Mouse (Mus musculus) intestine, embryonic 15.5 days (tissue): ENCODE data around the gene Ptgis. TPM values are rescaled to one million over a fixed set of nuclear protein-coding genes. Genes with fewer than 3 reads are reported as not detected.

Experiments used
- ATAC-seq: fragments of 200-750 bp; cut with Nextera tagmentation; 2 replicates; pipeline ENCODE4 v1.8.0; 2017; ENCODE audit warnings: moderate TSS enrichment, moderate library complexity
- H3K27ac ChIP-seq: fragments of 300-500 bp; sonication (generic); 2 replicates; pipeline ENCODE4 v1.5.1; 2015; ENCODE audit warnings: mild to moderate bottlenecking, inconsistent platforms
- H3K27me3 ChIP-seq: fragments of 300-500 bp; sonication (generic); replicated peaks from 2 replicates; pipeline ENCODE4 v1.6.1; 2015; ENCODE audit warnings: inconsistent platforms
- H3K36me3 ChIP-seq: fragments of 300-500 bp; sonication (generic); 2 replicates; pipeline ENCODE4 v1.6.1; 2015; ENCODE audit warnings: inconsistent platforms
- H3K4me1 ChIP-seq: fragments of 300-500 bp; sonication (generic); replicated peaks from 2 replicates; pipeline ENCODE4 v1.6.1; 2015; ENCODE audit warnings: inconsistent platforms
- H3K4me2 ChIP-seq: fragments of 300-500 bp; sonication (generic); replicated peaks from 2 replicates; pipeline ENCODE4 v1.6.1; 2015; ENCODE audit warnings: mild to moderate bottlenecking, inconsistent platforms
- H3K4me3 ChIP-seq: fragments of 300-500 bp; sonication (generic); replicated peaks from 2 replicates; pipeline ENCODE4 v1.5.1; 2015; ENCODE audit warnings: inconsistent platforms
- H3K9ac ChIP-seq: fragments of 300-500 bp; sonication (generic); 2 replicates; pipeline ENCODE4 v1.6.1; 2015; ENCODE audit warnings: inconsistent platforms
- H3K9me3 ChIP-seq: fragments of 300-500 bp; sonication (generic); 2 replicates; pipeline ENCODE4 v1.6.1; 2016; ENCODE audit warnings: inconsistent platforms
- WGBS: fragments of 180-500 bp; shearing (Covaris S2); methylation state at CpG from one replicate; pipeline ENCODE4 v1.1.7; 2015; 5-methylcytosine and 5-hydroxymethylcytosine counted together
- polyA plus RNA-seq: library from polyadenylated mRNA; unstranded; fragments of >200 nt; fragmentation: Nextera tagmentation; extraction: Ambion mirVana; gene quantifications from 2 replicates; pipeline ENCODE4 v1.2.1, GENCODE M21; 2015

Gene Ptgis
- polyA plus RNA-seq, 1 experiment from 2014 or later = 13.4 TPM

- ATAC-seq = no peak
- no peaks in the 10 kb centered on the region for H3K9me3 ChIP-seq
- no peak overlapping the region for H3K4me3 ChIP-seq
- 97% methylated on average over 4 of the region's 4 CpGs for WGBS
- H3K4me1 ChIP-seq = peaks cover 6% of the 10 kb centered on the region
- no peaks in the 10 kb centered on the region; the same call in 1 of the 2 replicates for H3K27me3 ChIP-seq
- H3K36me3 ChIP-seq = no peaks in the 10 kb centered on the region
- no peak overlapping the region for H3K9ac ChIP-seq
- H3K4me2 ChIP-seq = no peak overlapping the region
- H3K27ac ChIP-seq = no peak overlapping the region
These were observed 3.6 kb upstream of the Ptgis start for GRCm38 (mm10) chr2:167243831-167244563.

DNA sequence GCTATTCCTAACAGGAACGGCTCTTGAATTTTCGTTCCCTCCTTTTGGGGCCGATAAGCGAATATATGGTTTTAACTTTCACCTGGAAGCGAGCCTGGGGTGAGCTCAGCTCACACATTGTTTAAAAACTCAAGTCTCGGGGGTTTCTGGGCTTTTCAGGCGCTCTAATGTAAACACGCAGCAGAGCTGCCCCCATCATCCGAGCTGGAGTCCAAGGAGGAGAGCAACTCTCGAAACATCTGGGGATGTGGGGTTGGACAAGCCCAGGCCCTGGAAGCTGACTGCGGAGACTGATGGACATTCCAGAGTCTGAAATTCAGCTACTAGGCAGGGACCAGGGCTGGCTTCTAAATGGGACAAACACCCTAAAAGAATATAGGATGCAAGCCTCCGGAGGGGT is 1.1 kb downstream of the Ptgis start:
- Histone ChIP-seq H3K4me1 (peaks cover 12% of the 10 kb centered on the region), H3K4me2 (peak overlapping the region; percentile 88), H3K4me3 (peak overlapping the region; percentile 50), H3K27me3 (no peaks in the 10 kb centered on the region; the same call in 1 of the 2 replicates), H3K9ac (no peak overlapping the region), H3K36me3 (no peaks in the 10 kb centered on the region), H3K27ac (peak overlapping the region; percentile 1; the same call in 1 of the 2 replicates), H3K9me3 (no peaks in the 10 kb centered on the region)
- WGBS = 18% methylated on average over 12 of the region's 12 CpGs
- peak; percentile 58; the same call in 1 of the 2 replicates for ATAC-seq

DNA sequence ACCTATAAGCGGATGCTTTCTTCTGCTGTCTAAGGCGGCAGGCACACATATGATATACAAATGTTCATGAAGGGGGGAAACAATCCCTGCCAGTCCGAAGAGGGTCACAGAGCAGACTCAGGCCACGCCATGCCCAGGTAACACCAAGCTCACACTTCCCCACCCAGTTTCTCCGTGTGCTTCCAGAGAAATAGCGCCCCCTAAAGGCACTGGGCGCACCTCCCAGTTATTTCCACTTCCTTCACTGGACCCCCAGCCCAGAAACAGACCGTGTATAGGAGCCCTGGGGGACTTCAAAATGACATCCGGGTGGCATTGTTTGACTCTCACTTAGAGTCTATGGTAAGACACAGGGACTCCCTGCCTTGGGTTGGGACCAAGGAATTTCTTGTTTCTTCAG is 3.2 kb downstream of the Ptgis start:
- ATAC-seq = no peak
- H3K4me3 ChIP-seq = no peak overlapping the region

GRCm38 (mm10) chr2:167236174-167236573 is 4.2 kb downstream of the Ptgis start:
- Histone ChIP-seq H3K4me2 (no peak overlapping the region), H3K4me1 (peaks cover 21% of the 10 kb centered on the region), H3K9ac (no peak overlapping the region), H3K4me3 (no peak overlapping the region), H3K27me3 (no peaks in the 10 kb centered on the region; the same call in 1 of the 2 replicates), H3K9me3 (no peaks in the 10 kb centered on the region), H3K27ac (no peak overlapping the region), H3K36me3 (no peaks in the 10 kb centered on the region)
- no peak for ATAC-seq
- WGBS = 97% methylated on average over 4 of the region's 4 CpGs

More for the DNA sequence above, 3.2 kb downstream of the Ptgis start:
- Histone ChIP-seq H3K4me1 (peaks cover 19% of the 10 kb centered on the region), H3K9ac (no peak overlapping the region), H3K27ac (no peak overlapping the region), H3K36me3 (no peaks in the 10 kb centered on the region), H3K27me3 (no peaks in the 10 kb centered on the region; the same call in 1 of the 2 replicates), H3K4me2 (no peak overlapping the region), H3K9me3 (no peaks in the 10 kb centered on the region)
- WGBS = 79% methylated on average over 9 of the region's 9 CpGs

DNA sequence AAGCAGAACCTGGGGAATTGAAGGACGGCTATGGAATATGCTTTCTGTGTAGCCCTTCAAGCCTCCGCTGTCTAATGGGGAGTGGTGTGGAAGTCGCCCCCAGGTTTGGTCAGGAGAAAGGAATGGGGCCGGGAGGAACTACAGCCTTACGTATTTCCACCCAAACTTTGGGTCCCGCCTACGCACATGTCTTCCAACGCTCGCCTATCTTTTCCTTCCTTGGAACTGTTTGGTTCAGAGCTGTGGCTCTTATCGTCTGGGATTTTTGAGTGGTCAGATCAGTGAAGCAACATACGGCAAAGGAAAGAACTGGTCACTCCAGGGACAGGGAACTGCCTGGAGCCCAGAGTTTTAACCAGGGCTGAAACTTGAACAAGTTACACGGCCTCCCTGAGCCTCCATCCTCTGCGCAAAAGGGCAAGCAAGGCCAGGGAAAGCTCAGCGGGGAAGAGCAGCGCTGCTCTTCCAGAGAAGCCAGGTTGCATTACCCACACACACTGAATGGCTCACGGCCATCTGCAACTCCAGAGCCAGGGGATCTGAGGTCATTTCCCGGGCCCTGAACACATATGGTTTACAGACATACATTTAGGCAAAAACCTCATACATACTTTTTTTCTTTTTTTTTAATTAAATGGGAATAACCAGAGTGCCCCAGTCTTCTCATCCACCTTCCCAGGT is 4.9 kb downstream of the Ptgis start:
- Histone ChIP-seq H3K4me3 (no peak overlapping the region), H3K27me3 (no peaks in the 10 kb centered on the region; the same call in 1 of the 2 replicates), H3K4me1 (peaks cover 18% of the 10 kb centered on the region), H3K27ac (no peak overlapping the region), H3K9ac (no peak overlapping the region), H3K4me2 (no peak overlapping the region), H3K36me3 (no peaks in the 10 kb centered on the region), H3K9me3 (no peaks in the 10 kb centered on the region)
- ATAC-seq = no peak
- 73% methylated on average over 17 of the region's 17 CpGs for WGBS

DNA sequence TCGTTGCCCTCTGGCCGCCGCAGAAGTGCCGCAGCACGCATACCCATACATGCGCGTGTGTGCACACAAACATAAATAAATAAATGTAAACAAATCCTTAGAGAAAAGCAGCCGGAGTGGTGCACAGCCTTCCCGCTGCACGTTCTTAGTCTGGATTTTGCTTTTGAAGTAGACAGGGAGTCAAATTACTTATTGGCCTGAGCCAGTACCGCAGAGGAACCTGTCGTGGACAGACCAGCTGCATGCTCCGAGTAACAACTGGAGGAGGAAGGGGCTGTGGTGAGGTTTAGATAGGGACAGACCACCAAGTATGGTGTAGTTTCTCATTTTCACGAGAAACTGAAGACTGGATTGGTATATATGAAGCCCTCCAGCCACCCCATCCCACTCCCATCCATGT is 6.6 kb downstream of the Ptgis start:
- no peaks in the 10 kb centered on the region for H3K27me3 ChIP-seq
- H3K27ac ChIP-seq = no peak overlapping the region
- WGBS = 36% methylated on average over 14 of the region's 14 CpGs
- H3K9ac ChIP-seq = no peak overlapping the region
- no peak overlapping the region for H3K4me3 ChIP-seq
- H3K4me1 ChIP-seq = peaks cover 13% of the 10 kb centered on the region
- H3K9me3 ChIP-seq = no peaks in the 10 kb centered on the region
- no peak for ATAC-seq
- H3K36me3 ChIP-seq = no peaks in the 10 kb centered on the region
- H3K4me2 ChIP-seq = 0 out of 2 replicates have a peak overlapping the region, but pooled peaks have one; percentile 6

GRCm38 (mm10) chr2:167233009-167233335 is 7.4 kb downstream of the Ptgis start:
- Histone ChIP-seq H3K36me3 (no peaks in the 10 kb centered on the region), H3K4me1 (peaks cover 9% of the 10 kb centered on the region), H3K9ac (no peak overlapping the region), H3K27me3 (no peaks in the 10 kb centered on the region), H3K27ac (no peak overlapping the region), H3K4me2 (no peak overlapping the region), H3K4me3 (no peak overlapping the region), H3K9me3 (no peaks in the 10 kb centered on the region)
- WGBS = 71% methylated on average over 5 of the region's 5 CpGs
- no peak for ATAC-seq

DNA sequence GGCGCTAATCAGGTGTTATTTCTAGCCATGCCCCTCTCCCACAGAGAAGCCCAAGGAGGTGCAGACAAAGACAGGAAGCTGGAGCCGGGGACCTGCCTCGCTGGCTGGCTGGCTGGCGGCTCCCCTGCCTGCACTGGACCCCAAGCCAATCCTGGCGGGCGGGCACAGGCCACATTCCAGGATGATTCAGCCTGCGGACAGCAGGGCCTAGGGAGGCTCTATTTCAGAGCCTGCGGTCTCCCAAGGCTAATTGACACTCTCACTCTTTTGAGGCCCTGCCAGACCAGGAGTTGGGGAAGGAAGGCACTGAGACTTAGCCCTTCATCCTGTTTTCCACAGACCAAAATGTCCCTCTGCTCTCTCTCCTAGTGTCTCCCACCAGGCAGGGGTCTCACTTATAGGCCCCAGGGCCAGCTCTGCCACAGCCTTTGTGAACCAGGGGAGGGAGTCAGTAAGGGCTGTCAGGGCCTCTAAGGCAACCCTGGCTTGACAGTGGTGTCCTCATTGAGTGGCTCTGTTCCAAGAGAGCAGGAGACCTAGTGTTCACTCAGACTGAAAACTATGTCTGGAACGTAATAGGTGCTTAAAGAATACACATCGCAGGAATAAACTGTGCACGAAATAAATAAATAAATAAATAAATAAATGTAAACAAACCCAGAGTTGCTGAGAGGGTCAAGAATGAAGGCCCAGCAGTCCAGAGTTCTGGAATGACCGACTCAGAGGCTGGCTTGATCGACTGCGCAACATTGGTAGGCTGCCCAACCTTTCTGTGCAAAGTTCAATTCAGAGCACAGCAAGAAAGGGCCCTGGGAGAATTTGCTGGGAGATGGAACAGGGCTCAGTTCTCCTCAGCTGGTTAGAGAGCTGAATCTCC is 8.0 kb downstream of the Ptgis start:
- Histone ChIP-seq H3K4me2 (no peak overlapping the region), H3K4me3 (no peak overlapping the region), H3K27me3 (no peaks in the 10 kb centered on the region), H3K36me3 (no peaks in the 10 kb centered on the region), H3K27ac (no peak overlapping the region), H3K9me3 (no peaks in the 10 kb centered on the region), H3K4me1 (peaks cover 9% of the 10 kb centered on the region), H3K9ac (no peak overlapping the region; the same call in 1 of the 2 replicates)
- ATAC-seq = no peak
- 55% methylated on average over 14 of the region's 14 CpGs for WGBS

- no peaks in the 10 kb centered on the region for H3K36me3 ChIP-seq
- no peak overlapping the region for H3K4me3 ChIP-seq
- H3K4me1 ChIP-seq = peaks cover 9% of the 10 kb centered on the region
- ATAC-seq = 0 out of 2 replicates have a peak, but pooled peaks have one; percentile 49
- no peak overlapping the region for H3K27ac ChIP-seq
- no peak overlapping the region for H3K9ac ChIP-seq
- WGBS = 12% methylated on average over 15 of the region's 15 CpGs
- no peaks in the 10 kb centered on the region for H3K9me3 ChIP-seq
- no peaks in the 10 kb centered on the region for H3K27me3 ChIP-seq
- peak overlapping the region; percentile 43 for H3K4me2 ChIP-seq
These were observed 9.8 kb downstream of the Ptgis start for GRCm38 (mm10) chr2:167230554-167230953.

GRCm38 (mm10) chr2:167224937-167225336 is 15.5 kb downstream of the Ptgis start:
- Histone ChIP-seq H3K9ac (no peak overlapping the region), H3K27me3 (no peaks in the 10 kb centered on the region), H3K27ac (no peak overlapping the region), H3K4me1 (no peaks in the 10 kb centered on the region), H3K9me3 (no peaks in the 10 kb centered on the region), H3K4me2 (no peak overlapping the region), H3K4me3 (no peak overlapping the region), H3K36me3 (no peaks in the 10 kb centered on the region)
- 69% methylated on average over 7 of the region's 7 CpGs for WGBS
- no peak for ATAC-seq

- Histone ChIP-seq H3K4me3 (no peak overlapping the region), H3K9me3 (no peaks in the 10 kb centered on the region), H3K27me3 (no peaks in the 10 kb centered on the region), H3K9ac (no peak overlapping the region), H3K4me1 (no peaks in the 10 kb centered on the region), H3K36me3 (no peaks in the 10 kb centered on the region), H3K4me2 (no peak overlapping the region), H3K27ac (no peak overlapping the region)
- 89% methylated on average over 6 of the region's 6 CpGs for WGBS
- no peak for ATAC-seq
These were observed 16.2 kb downstream of the Ptgis start for GRCm38 (mm10) chr2:167224194-167224593.

GRCm38 (mm10) chr2:167222152-167222551 is 18.3 kb downstream of the Ptgis start:
- Histone ChIP-seq H3K36me3 (no peaks in the 10 kb centered on the region), H3K27me3 (no peaks in the 10 kb centered on the region), H3K4me3 (no peak overlapping the region), H3K9me3 (no peaks in the 10 kb centered on the region), H3K4me2 (no peak overlapping the region), H3K9ac (no peak overlapping the region), H3K4me1 (no peaks in the 10 kb centered on the region), H3K27ac (no peak overlapping the region)
- 23% methylated on average over 7 of the region's 7 CpGs for WGBS
- ATAC-seq = peak; percentile 59
